Mouse (Mus musculus): Measurements from ENCODE around the gene Dgke. TPM values are rescaled to one million over a fixed set of nuclear protein-coding genes. Genes with fewer than 3 reads are reported as not detected.

The Dgke gene
- total and polyA plus RNA-seq, 3 experiments, result 4.8 to 17.0 (median 13.4) TPM

- peak; percentile 79 for DNase-seq (ENCODE audit: extremely low read depth)
- TF ChIP-seq MAX (IDR thresholded peaks at IDR 0.05; ENCODE audit: low read length), result no peak
- TF ChIP-seq IRF4 (IDR thresholded peaks at IDR 0.05; ENCODE audit: low read depth, low read length), result peak; percentile 77
- no peak for TF ChIP-seq NRF1 (IDR thresholded peaks at IDR 0.05; ENCODE audit: low read depth, low read length)
- TF ChIP-seq PAX5 (IDR thresholded peaks at IDR 0.05; ENCODE audit: low read length), result no peak
- TF ChIP-seq ZNF384 (IDR thresholded peaks at IDR 0.05; ENCODE audit: low read depth, low read length), result no peak
- peak; percentile 81 for TF ChIP-seq ETS1 (conservative IDR thresholded peaks at IDR 0.05; ENCODE audit: low read depth, low read length)
- TF ChIP-seq UBTF (IDR thresholded peaks at IDR 0.05; ENCODE audit: low read depth, low read length), result no peak
- TF ChIP-seq MEF2A (IDR thresholded peaks at IDR 0.05; ENCODE audit: borderline replicate concordance, low read depth, low read length), result peak; percentile 96
- peak; percentile 57; the same call in 1 of the 2 replicates for TF ChIP-seq TCF12 (IDR thresholded peaks at IDR 0.05; ENCODE audit: low read depth, low read length)
- peak; percentile 40; the same call in 1 of the 2 replicates for TF ChIP-seq JUND (conservative IDR thresholded peaks at IDR 0.05; ENCODE audit: low read depth, low read length)
- peak; percentile 48; the same call in 1 of the 2 replicates for TF ChIP-seq BHLHE40 (IDR thresholded peaks at IDR 0.05; ENCODE audit: low read depth, low read length)
- TF ChIP-seq ZKSCAN1 (IDR thresholded peaks at IDR 0.05; ENCODE audit: borderline replicate concordance, low read depth, low read length), result peak; percentile 91
- TF ChIP-seq ZC3H11A (IDR thresholded peaks at IDR 0.05; ENCODE audit: low read depth, low read length), result no peak
- no peak for TF ChIP-seq E2F4 (IDR thresholded peaks at IDR 0.05; ENCODE audit: insufficient replicate concordance, low read depth, low read length)
- peak; percentile 72 for TF ChIP-seq JUN (IDR thresholded peaks at IDR 0.05; ENCODE audit: insufficient read depth, low read depth, low read length)
- no peak for TF ChIP-seq MAZ (IDR thresholded peaks at IDR 0.05; ENCODE audit: low read depth, low read length)
- TF ChIP-seq EP300 (IDR thresholded peaks at IDR 0.05; ENCODE audit: low read length), result peak; percentile 75
- peak; percentile 63; the same call in 1 of the 2 replicates for TF ChIP-seq MAFK (IDR thresholded peaks at IDR 0.05; ENCODE audit: insufficient replicate concordance, low read length)
- Histone ChIP-seq H3K79me2 (replicated peaks; ENCODE audit: control insufficient read depth, extremely low read depth, insufficient read depth, poor library complexity, severe bottlenecking) (no peaks in the 10 kb centered on the region), H3K9ac (ENCODE audit: insufficient read depth, low read depth) (no peak overlapping the region), H3K27ac (ENCODE audit: insufficient read depth, low read depth) (no peak overlapping the region), H3K4me2 (ENCODE audit: insufficient read depth, low read depth, poor library complexity, severe bottlenecking) (peak overlapping the region; percentile 7; the same call in 1 of the 2 replicates), H3K4me3 (replicated peaks in 1 of 3; ENCODE audit: low read depth in 2 of 3, low read length in 2 of 3, poor library complexity in 1 of 3) (no peak overlapping the region), H3K9me3 (replicated peaks; ENCODE audit: low read length) (peaks cover 14% of the 10 kb centered on the region), H3K36me3 (replicated peaks in 1 of 2; ENCODE audit: control insufficient read depth in 1 of 2, insufficient read depth in 1 of 2, low read length in 1 of 2) (peaks cover 0 to 6% of the 10 kb centered on the region in 2 experiments), H3K27me3 (replicated peaks) (no peaks in the 10 kb centered on the region), H3K4me1 (ENCODE audit: control insufficient read depth in 1 of 2, insufficient read depth in 2 of 2) (peaks cover 14 to 47% of the 10 kb centered on the region in 2 experiments)
- dilution Hi-C loops (cut with MboI; ENCODE audit: extremely low pct_ligation_motif_present, extremely low pct_unique_long_range_greater_than_20kb, low sequenced_read_pairs), result no loop called here
- in situ Hi-C loops (cut with MboI; ENCODE audit: low pct_ligation_motif_present, low pct_unique_long_range_greater_than_20kb, low sequenced_read_pairs), result no loop called here
Measured at GRCm38 (mm10) chr11:89086208-89086809, 19.7 kb upstream of the Dgke start.

- no peak overlapping the region for H3K4me3 ChIP-seq (replicated peaks in 1 of 3; ENCODE audit: low read depth in 2 of 3, low read length in 2 of 3, poor library complexity in 1 of 3)
- no peaks in the 10 kb centered on the region for H3K79me2 ChIP-seq (replicated peaks; ENCODE audit: control insufficient read depth, extremely low read depth, insufficient read depth, poor library complexity, severe bottlenecking)
- H3K9me3 ChIP-seq (replicated peaks; ENCODE audit: low read length), result peaks cover 20% of the 10 kb centered on the region
- peaks cover 0 to 6% of the 10 kb centered on the region in 2 experiments for H3K36me3 ChIP-seq (replicated peaks in 1 of 2; ENCODE audit: control insufficient read depth in 1 of 2, insufficient read depth in 1 of 2, low read length in 1 of 2)
- no peak overlapping the region for H3K4me2 ChIP-seq (ENCODE audit: insufficient read depth, low read depth, poor library complexity, severe bottlenecking)
- H3K9ac ChIP-seq (ENCODE audit: insufficient read depth, low read depth), result no peak overlapping the region
- H3K27ac ChIP-seq (ENCODE audit: insufficient read depth, low read depth), result no peak overlapping the region
- in situ Hi-C loops (cut with MboI; ENCODE audit: low pct_ligation_motif_present, low pct_unique_long_range_greater_than_20kb, low sequenced_read_pairs) (no loop called here), dilution Hi-C loops (cut with MboI; ENCODE audit: extremely low pct_ligation_motif_present, extremely low pct_unique_long_range_greater_than_20kb, low sequenced_read_pairs) (no loop called here)
- peak; percentile 89 for DNase-seq (ENCODE audit: extremely low read depth)
- H3K27me3 ChIP-seq (replicated peaks), result no peaks in the 10 kb centered on the region
- H3K4me1 ChIP-seq (ENCODE audit: control insufficient read depth in 1 of 2, insufficient read depth in 2 of 2), result peaks cover 11 to 41% of the 10 kb centered on the region in 2 experiments
- TF ChIP-seq TBP (conservative IDR thresholded peaks at IDR 0.05; ENCODE audit: low read depth, low read length) (no peak), SMC3 (IDR thresholded peaks at IDR 0.05; ENCODE audit: low read depth, low read length) (peak; percentile 82), ZKSCAN1 (IDR thresholded peaks at IDR 0.05; ENCODE audit: borderline replicate concordance, low read depth, low read length) (no peak), EP300 (IDR thresholded peaks at IDR 0.05; ENCODE audit: low read length) (no peak), RCOR1 (conservative IDR thresholded peaks at IDR 0.05; ENCODE audit: low read depth, low read length) (no peak), TCF12 (IDR thresholded peaks at IDR 0.05; ENCODE audit: low read depth, low read length) (no peak), MXI1 (IDR thresholded peaks at IDR 0.05; ENCODE audit: low read depth, low read length) (no peak), MAZ (IDR thresholded peaks at IDR 0.05; ENCODE audit: low read depth, low read length) (no peak), E2F4 (IDR thresholded peaks at IDR 0.05; ENCODE audit: insufficient replicate concordance, low read depth, low read length) (no peak), JUND (conservative IDR thresholded peaks at IDR 0.05; ENCODE audit: low read depth, low read length) (peak; percentile 67), MEF2A (IDR thresholded peaks at IDR 0.05; ENCODE audit: borderline replicate concordance, low read depth, low read length) (no peak), BHLHE40 (IDR thresholded peaks at IDR 0.05; ENCODE audit: low read depth, low read length) (no peak), UBTF (IDR thresholded peaks at IDR 0.05; ENCODE audit: low read depth, low read length) (no peak), POLR2A (IDR thresholded peaks at IDR 0.05; ENCODE audit: low read depth, low read length) (no peak), PAX5 (IDR thresholded peaks at IDR 0.05; ENCODE audit: low read length) (no peak), NELFE (IDR thresholded peaks at IDR 0.05; ENCODE audit: low read depth, low read length) (no peak), RAD21 (IDR thresholded peaks at IDR 0.05; ENCODE audit: low read depth, low read length) (peak; percentile 93), ELF1 (IDR thresholded peaks at IDR 0.05; ENCODE audit: low read depth, low read length) (no peak), NRF1 (IDR thresholded peaks at IDR 0.05; ENCODE audit: low read depth, low read length) (no peak), IRF4 (IDR thresholded peaks at IDR 0.05; ENCODE audit: low read depth, low read length) (0 out of 2 replicates have a peak, but pooled peaks have one; percentile 49), JUN (IDR thresholded peaks at IDR 0.05; ENCODE audit: insufficient read depth, low read depth, low read length) (no peak), ZNF384 (IDR thresholded peaks at IDR 0.05; ENCODE audit: low read depth, low read length) (no peak), USF2 (conservative IDR thresholded peaks at IDR 0.05; ENCODE audit: low read depth, low read length) (no peak), USF1 (IDR thresholded peaks at IDR 0.05; ENCODE audit: low read depth, low read length) (no peak)
Measured at GRCm38 (mm10) chr11:89084601-89085000, 18.0 kb upstream of the Dgke start.
